Mouse (Mus musculus): Measurements from ENCODE around the gene Akt3.

The Akt3 gene

DNA sequence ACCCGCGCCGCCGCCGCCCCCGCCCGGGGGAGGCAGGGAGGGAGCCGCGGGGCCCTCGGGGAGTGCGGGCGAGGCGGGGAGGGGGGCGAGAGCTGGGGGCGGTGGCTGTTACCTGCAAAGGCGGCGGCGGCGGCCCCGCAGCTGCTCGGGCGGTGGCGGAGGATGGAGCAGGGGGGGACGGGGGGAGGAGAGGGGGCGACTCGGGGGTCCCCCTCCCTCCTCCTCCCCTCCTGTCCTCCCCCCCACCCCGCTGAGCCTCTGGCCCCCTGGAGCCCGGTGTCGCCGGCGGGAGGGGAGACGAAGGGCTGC, at the start of gene Akt3:
Akt3 (minus strand) TSS at position 170 of the 309 bp plus-strand sequence.
- DNase-seq (ENCODE audit: low spot score in 2 of 2) = no peak

GRCm38 (mm10) chr1:177307549-177307948, 49.5 kb upstream of the Akt3 start:
- no peak for DNase-seq (ENCODE audit: low spot score in 2 of 2)

DNA sequence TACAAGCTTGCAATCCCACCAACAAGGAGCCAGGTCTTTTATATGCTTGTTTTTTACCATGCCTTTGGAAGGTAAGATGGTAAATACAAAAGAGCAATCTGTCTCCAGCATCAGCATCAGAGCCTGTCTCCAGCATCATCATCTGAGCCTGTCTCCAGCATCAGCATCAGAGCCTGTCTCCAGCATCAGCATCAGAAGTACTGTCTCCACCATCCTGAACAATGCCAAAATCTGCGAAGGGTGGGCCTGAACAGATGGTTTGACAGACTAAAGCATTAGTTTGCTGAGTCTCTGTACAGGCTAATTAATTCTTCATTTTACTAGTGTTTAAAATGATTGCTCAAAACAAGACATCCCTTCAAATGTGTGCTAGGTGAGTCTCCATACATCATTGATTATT, 40.2 kb upstream of the Akt3 start:
- DNase-seq (ENCODE audit: low spot score in 2 of 2) = no peak

GRCm38 (mm10) chr1:177286764-177287163, 28.8 kb upstream of the Akt3 start:
- no peak for DNase-seq (ENCODE audit: low spot score in 2 of 2)

GRCm38 (mm10) chr1:177281925-177282324, 23.9 kb upstream of the Akt3 start:
- DNase-seq (ENCODE audit: low spot score in 2 of 2) = no peak

- no peak for DNase-seq (ENCODE audit: low spot score in 2 of 2)
Measured at GRCm38 (mm10) chr1:177277361-177277760, 19.4 kb upstream of the Akt3 start.

DNA sequence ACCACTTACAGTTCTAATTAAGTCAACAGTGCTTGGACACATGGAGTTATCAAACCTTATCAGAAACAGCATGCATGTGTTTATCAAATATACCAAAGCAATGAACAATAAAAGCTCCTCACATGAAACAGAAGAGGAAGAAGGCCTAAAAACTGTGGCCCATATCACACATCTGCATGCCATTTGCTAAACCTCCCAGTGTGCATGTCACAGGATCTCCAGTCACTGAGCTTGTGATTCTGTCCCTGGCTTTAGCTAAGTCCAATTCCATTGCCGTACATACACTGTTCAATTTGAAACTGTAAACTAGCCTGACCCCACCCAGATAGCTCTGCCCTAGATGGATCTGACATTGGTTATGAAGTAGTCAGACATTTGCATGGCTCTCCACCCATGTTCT, 9.6 kb upstream of the Akt3 start:
- DNase-seq (ENCODE audit: low spot score in 2 of 2) = no peak

DNA sequence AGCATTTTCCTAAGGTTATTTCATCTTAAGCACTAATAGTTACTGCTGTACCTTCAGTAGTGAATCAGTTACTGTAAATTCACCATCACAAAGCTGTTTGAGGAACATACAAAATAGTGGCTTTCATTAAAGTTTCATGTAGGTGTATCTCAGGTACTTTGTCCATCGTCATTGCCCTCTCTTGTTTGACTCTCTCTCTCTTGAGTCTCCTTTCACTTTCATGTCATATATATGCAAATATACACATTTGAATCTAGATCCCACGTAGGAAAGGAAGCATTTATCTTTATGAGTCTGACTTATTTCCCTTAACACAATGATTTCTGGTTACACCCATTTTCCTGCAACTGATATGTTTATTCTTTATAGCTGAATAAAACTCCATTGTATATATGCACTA, 4.9 kb upstream of the Akt3 start:
- DNase-seq (ENCODE audit: low spot score in 2 of 2) = no peak

GRCm38 (mm10) chr1:177260796-177261195, 2.8 kb upstream of the Akt3 start:
- no peak for DNase-seq (ENCODE audit: low spot score in 2 of 2)

DNA sequence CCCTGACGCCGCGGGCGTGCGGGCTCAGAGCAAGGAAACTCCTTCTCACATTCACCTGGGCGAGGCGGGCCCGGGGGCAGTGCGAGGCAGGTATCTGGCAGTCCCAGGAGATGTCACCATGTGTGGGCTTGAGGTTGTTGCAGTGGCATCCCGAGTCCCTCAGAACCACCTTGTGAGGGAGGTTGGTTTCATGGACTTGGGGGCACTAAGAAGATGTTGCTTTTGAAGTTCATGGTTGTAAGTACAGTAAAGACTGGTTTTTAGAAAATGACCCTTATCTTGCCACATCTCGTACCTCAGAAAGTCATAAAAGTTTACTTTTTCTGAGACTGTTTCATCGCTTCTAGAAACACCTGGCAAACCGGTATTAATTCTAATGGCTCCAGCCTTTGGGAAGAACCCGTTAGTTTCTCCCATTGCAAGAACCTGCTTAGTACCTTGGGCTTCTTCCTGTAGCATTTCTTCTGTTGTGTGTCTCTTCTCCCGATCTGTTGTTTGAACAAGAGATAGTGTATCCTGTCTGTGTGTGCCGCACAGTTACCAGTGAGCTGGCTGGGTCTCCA, 1.1 kb upstream of the Akt3 start:
- DNase-seq (ENCODE audit: low spot score in 2 of 2) = no peak

DNA sequence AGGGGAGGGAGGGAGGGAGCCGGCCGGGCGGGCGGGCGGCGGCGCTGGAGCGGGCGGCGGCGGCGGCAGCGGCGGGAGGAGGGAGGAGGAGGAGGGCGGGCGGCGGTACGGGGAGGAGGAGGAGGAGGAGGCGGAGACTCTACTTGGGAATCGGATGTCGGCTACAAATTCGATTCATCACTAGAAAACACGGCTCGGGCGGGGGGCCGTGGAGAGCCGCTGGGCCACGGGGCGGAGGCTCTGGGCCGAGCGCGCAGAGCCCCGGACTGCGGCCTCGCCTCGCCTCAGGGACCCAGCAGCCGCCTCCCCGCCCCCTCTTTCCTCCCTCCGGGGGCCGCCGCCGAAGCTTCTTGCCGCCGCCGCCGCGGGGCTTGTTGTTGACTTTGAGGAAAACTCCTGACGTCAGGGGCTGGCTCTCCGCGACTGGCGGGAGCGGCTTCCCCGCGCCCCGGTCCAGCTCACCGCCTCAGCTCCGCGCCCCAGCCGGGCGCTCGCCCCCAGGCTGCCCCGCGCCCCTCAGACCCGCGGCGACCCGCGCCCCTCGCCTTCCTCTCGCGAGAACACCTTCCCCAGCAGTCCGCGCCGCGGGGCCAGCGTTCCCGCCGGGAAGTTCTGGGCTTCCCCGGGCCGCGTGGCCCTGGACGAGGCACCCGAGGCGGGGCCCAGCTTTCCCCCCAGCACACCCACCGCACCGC, 487 bp upstream of the Akt3 start:
- peak; percentile 66 to 86 for DNase-seq (ENCODE audit: low spot score in 2 of 2)

DNA sequence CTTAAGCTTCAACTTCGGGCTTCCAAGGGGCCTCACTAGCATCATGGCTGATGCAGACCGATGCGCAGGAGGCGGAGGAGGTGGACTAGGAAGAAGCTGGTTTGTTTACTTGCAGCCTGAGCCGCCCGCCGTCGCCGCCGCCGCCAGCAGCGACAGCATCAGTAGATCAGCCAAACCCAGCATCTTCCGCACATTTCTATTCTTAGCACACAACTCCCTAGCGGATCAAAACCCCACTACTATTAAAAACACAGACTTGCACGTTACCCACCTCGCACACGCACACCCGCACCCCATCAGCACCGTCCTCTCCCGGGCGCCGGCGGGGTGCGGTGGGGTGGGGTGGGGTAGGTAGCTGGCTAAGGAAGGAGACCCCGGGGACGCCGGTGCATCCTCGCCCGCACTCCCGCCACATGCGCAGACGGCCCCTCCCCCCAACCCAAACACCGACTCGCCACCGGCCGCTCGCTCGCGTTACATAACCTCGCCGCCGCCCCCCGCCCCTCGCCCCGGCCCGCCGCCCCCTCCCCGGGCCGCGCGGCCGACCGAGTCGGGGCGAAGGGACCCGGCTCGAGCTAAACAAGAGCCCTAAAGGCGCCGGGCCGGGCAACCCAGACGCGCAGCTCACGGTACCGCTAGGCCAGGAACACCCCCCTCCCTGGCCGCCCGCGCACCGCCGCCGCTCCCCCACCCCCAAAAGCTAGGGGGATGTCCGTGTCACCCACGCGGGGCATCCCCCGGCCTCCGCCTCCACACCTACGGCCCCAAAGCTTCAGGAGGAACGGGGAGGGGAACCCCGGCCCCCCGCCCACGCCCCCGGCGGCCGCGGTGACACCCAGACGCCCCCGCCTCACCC, 597 bp downstream of the Akt3 start:
- peak; percentile 63 to 78 for DNase-seq (ENCODE audit: low spot score in 2 of 2)

GRCm38 (mm10) chr1:177248638-177249037, 9.4 kb downstream of the Akt3 start:
- no peak for DNase-seq (ENCODE audit: low spot score in 2 of 2)

GRCm38 (mm10) chr1:177238368-177238767, 19.6 kb downstream of the Akt3 start:
- no peak for DNase-seq (ENCODE audit: low spot score in 2 of 2)

DNA sequence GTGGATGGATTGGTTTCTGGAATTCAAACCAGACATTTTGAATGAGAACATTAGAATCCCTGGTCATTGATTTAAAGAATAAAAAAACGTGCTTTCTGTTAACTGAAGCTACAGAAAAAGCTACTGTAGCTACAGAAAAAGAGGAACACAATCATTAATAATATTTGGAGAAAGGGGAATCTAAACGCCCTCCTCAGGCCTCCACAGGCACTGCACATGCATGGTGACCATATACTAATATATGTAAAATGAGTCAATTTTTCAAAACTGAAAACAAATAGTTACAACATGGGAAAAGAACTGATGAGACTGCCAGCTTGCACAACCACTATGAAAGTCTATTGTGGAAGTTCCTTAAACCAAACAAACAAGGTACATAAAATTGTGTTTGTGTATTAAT, 21.3 kb downstream of the Akt3 start:
- no peak for DNase-seq (ENCODE audit: low spot score in 2 of 2)

DNA sequence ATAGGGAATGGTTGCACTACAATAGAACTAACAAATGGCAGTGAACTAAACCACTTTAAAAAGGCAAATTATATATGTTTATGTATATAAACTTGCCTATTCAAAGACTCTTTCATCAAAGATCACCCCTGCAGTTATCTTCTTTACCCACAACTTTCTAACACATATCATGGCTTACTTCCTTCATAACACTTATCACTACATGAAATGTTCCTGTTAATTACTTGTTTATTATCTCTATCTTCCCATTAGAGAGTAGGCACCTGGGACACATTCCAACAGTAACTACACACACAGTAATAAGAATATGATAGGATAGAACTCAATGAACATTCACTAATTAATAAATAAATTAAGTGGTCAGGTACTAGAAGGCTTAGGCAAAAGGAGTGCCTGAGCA, 21.8 kb downstream of the Akt3 start:
- no peak for DNase-seq (ENCODE audit: low spot score in 2 of 2)

GRCm38 (mm10) chr1:177234462-177234861, 23.5 kb downstream of the Akt3 start:
- no peak for DNase-seq (ENCODE audit: low spot score in 2 of 2)

GRCm38 (mm10) chr1:177231122-177231521, 26.9 kb downstream of the Akt3 start:
- DNase-seq (ENCODE audit: low spot score in 2 of 2) = no peak

- no peak for DNase-seq (ENCODE audit: low spot score in 2 of 2)
Measured at GRCm38 (mm10) chr1:177198978-177199377, 59.0 kb downstream of the Akt3 start.

GRCm38 (mm10) chr1:177195224-177195623, 62.8 kb downstream of the Akt3 start:
- DNase-seq (ENCODE audit: low spot score in 2 of 2) = no peak

DNA sequence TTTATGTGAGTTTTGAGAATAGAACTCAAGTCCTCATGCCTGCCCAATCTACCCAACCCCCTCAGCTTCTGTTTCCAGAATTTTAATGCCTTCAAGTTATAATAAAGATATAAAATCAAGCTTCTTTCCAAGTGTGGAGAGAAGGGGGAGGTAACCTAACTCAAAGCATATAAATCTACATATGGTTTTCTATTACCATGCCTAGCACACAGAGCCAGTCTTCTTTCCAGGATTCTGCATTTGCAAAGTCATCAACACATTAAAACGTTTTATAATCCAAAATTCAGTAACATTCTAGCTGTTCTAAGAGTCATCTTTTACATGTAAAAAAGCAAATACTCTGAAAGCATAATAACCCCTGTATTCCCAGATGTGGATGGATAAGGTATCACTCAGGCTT, 63.7 kb downstream of the Akt3 start:
- DNase-seq (ENCODE audit: low spot score in 2 of 2) = no peak

GRCm38 (mm10) chr1:177191623-177192022, 66.4 kb downstream of the Akt3 start:
- DNase-seq (ENCODE audit: low spot score in 2 of 2) = no peak

- DNase-seq (ENCODE audit: low spot score in 2 of 2) = no peak
Measured at GRCm38 (mm10) chr1:177190358-177190757, 67.6 kb downstream of the Akt3 start.
